Mouse (Mus musculus): ENCODE measurements around the gene Gm20708.

DNA sequence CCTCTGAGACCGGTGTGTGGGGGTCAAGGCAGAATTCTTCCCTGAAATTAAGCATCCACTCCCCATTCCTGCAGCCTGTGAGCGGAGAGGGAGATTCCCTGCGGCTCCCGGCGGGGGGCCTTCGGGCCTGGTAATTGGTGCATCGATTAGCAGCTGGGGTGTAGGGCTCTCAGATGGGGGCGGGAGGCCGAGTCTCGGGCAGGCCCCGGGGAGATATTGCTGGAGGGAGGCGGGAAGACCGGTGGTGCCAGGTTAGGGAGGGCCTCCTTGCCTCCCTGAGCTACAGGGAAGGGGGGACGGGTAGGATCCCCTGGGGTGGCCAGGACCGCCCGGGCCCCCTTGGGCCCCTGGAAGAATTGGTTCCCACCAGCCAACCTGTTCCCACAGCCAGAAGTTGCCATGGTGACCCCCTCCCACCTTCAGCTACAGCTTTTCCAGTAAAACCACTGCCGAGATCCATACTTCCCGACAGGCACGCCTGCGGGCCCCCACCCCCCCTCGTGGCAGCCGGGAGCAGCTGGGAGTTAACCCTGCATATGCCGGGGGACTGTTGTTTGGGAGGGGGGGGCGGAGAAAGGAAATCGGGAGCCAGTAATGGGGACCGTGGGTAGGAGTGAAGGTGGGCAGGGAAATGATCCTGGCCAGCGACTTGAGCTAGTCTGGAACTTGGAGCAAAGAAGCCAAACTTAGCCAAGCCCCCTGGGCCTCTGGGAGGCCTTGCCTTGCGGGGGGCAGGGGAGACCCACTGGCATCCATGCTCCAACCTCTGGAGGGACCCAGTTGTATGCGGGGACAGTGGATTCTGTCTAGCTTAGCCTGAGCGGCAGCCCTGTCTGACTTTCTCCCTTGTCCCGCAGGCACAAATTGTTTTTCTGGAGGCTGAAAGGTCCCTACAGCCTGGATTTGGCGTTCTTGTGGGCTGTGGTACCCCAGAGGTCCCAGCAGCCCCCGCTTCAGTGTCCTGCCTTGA lies 79.7 kb downstream of the Gm20708 start:
- TF ChIP-seq GATA1 (IDR thresholded peaks at IDR 0.05; ENCODE audit: borderline replicate concordance, low read length) (no peak), FLI1 (IDR thresholded peaks at IDR 0.05; ENCODE audit: low read length) (no peak)
